7 mouse cellular contexts compared by ENCODE assay signal in the genomic region with DNA sequence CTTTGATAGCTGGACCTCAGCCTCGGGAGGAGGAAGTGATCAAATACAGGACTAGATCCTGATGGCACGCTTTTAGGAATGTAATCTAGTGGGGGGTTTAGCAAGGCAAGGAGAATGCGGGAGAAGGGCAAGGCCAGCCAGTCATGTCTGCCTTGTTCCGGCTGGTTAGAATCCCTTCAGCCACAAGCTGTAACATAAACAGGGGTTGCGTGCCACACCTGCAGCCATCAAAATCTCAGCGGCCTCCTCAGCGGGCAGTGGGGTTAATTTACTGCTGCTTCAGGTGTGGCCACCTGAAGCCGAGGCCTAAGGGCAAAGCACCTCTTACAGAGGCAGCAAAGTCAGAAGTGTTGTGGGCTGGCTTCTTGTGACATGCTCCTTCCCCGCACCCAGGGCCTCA. TPM values are rescaled to one million over a fixed set of nuclear protein-coding genes. Genes with fewer than 3 reads are reported as not detected.
DNase-seq lines count a peak whose midpoint lies in the region; ATAC-seq and TF ChIP-seq lines count a peak whose summit lies in the region.

Gene Ndrg4 (plus strand): TSS at position 350 of the 400 bp plus-strand sequence.

- DNase-seq in thymus, adult 2 months = no peak
- DNase-seq in thymus, postnatal 10 days (ENCODE audit: low spot score in 2 of 2) = no peak
- DNase-seq in forebrain, embryonic 10.5 days (ENCODE audit: extremely low spot score, low spot score) = no peak
- no peak for DNase-seq in midbrain, embryonic 11.5 days (ENCODE audit: low spot score, missing footprints)
- no peak for DNase-seq in ovary, adult 18-20 months (ENCODE audit: low spot score)
- no peak for DNase-seq in cerebellum, adult 18-20 months

- no peaks in the 10 kb centered on the region for H3K36me3 ChIP-seq in thymus, adult 2 months (ENCODE audit: control insufficient read depth, insufficient read depth, low read length)
- H3K36me3 ChIP-seq in forebrain, embryonic 10.5 days (replicated peaks) = no peaks in the 10 kb centered on the region
- H3K36me3 ChIP-seq in hindbrain, embryonic 16.5 days (ENCODE audit: control insufficient read depth, insufficient read depth, low read length) = no peaks in the 10 kb centered on the region
- H3K36me3 ChIP-seq in midbrain, embryonic 11.5 days (ENCODE audit: control insufficient read depth, insufficient read depth, low read length) = no peaks in the 10 kb centered on the region

- no peak for ATAC-seq in hindbrain, embryonic 16.5 days
- ATAC-seq in midbrain, embryonic 11.5 days (ENCODE audit: low FRiP score) = no peak

- H3K27ac ChIP-seq in thymus, adult 2 months (ENCODE audit: control insufficient read depth, insufficient read depth, low read length) = no peak within 1 kb of the TSS
- peak within 1 kb of the TSS; percentile 66 for H3K27ac ChIP-seq in forebrain, embryonic 10.5 days
- H3K27ac ChIP-seq in hindbrain, embryonic 16.5 days (ENCODE audit: low read depth, low read length) = peak within 1 kb of the TSS; percentile 69
- no peak within 1 kb of the TSS for H3K27ac ChIP-seq in midbrain, embryonic 11.5 days (ENCODE audit: low read depth, low read length)

- H3K9me3 ChIP-seq in forebrain, embryonic 10.5 days = no peaks in the 10 kb centered on the region
- no peaks in the 10 kb centered on the region for H3K9me3 ChIP-seq in hindbrain, embryonic 16.5 days (ENCODE audit: control insufficient read depth, low read length)
- no peaks in the 10 kb centered on the region for H3K9me3 ChIP-seq in midbrain, embryonic 11.5 days (ENCODE audit: control insufficient read depth, low read length)

- H3K4me2 ChIP-seq in hindbrain, embryonic 16.5 days (ENCODE audit: low read length) = peak within 1 kb of the TSS; percentile 82
- peak within 1 kb of the TSS; percentile 90 for H3K4me2 ChIP-seq in midbrain, embryonic 11.5 days

- H3K9ac ChIP-seq in hindbrain, embryonic 16.5 days (ENCODE audit: low read depth, low read length) = peak within 1 kb of the TSS; percentile 85
- peak within 1 kb of the TSS; percentile 65 for H3K9ac ChIP-seq in midbrain, embryonic 11.5 days (ENCODE audit: low read length)

- peak within 1 kb of the TSS; percentile 44 for H3K4me3 ChIP-seq in thymus, adult 2 months (ENCODE audit: control insufficient read depth, insufficient read depth, low read length)
- peak within 1 kb of the TSS; percentile 66 for H3K4me3 ChIP-seq in forebrain, embryonic 10.5 days
- H3K4me3 ChIP-seq in hindbrain, embryonic 16.5 days (ENCODE audit: low read length) = peak within 1 kb of the TSS; percentile 73
- peak within 1 kb of the TSS; percentile 53 for H3K4me3 ChIP-seq in midbrain, embryonic 11.5 days (ENCODE audit: low read depth, low read length)

- peaks cover 10% of the 10 kb centered on the region for H3K4me1 ChIP-seq in thymus, adult 2 months (replicated peaks; ENCODE audit: control insufficient read depth, insufficient read depth, low read length)
- H3K4me1 ChIP-seq in forebrain, embryonic 10.5 days = peaks cover 24% of the 10 kb centered on the region
- peaks cover 14% of the 10 kb centered on the region; the same call in 1 of the 2 replicates for H3K4me1 ChIP-seq in hindbrain, embryonic 16.5 days (ENCODE audit: control insufficient read depth, insufficient read depth, low read depth, low read length)
- H3K4me1 ChIP-seq in midbrain, embryonic 11.5 days (ENCODE audit: control insufficient read depth, insufficient read depth, low read length) = peaks cover 12% of the 10 kb centered on the region

- no peak for TF ChIP-seq CTCF in thymus, adult 2 months (IDR thresholded peaks at IDR 0.05; ENCODE audit: borderline replicate concordance, control insufficient read depth, extremely low read depth, insufficient read depth, low read length, poor library complexity)

- peaks cover 7% of the 10 kb centered on the region; the same call in 1 of the 2 replicates for H3K27me3 ChIP-seq in thymus, adult 2 months (ENCODE audit: control insufficient read depth, insufficient read depth, low read length)
- H3K27me3 ChIP-seq in forebrain, embryonic 10.5 days (ENCODE audit: poor library complexity, severe bottlenecking) = peaks cover 90% of the 10 kb centered on the region
- no peaks in the 10 kb centered on the region; the same call in 1 of the 2 replicates for H3K27me3 ChIP-seq in hindbrain, embryonic 16.5 days (replicated peaks; ENCODE audit: control insufficient read depth, insufficient read depth, low read length)
- H3K27me3 ChIP-seq in midbrain, embryonic 11.5 days (ENCODE audit: control insufficient read depth, insufficient read depth, low read length) = peaks cover 42% of the 10 kb centered on the region

- 71% methylated on average over 9 of the region's 9 CpGs for WGBS in thymus, adult 2 months
- 47% methylated on average over 9 of the region's 9 CpGs for WGBS in forebrain, embryonic 10.5 days
- 59% methylated on average over 9 of the region's 9 CpGs for WGBS in hindbrain, embryonic 16.5 days
- 42% methylated on average over 9 of the region's 9 CpGs for WGBS in midbrain, embryonic 11.5 days

- TF ChIP-seq POLR2A in thymus, adult 2 months (IDR thresholded peaks at IDR 0.05; ENCODE audit: control insufficient read depth, extremely low read depth, insufficient read depth, low read length, poor library complexity) = no peak

RNA-seq across cellular contexts. Expression of gene Ndrg4, which starts in this region (rescaled TPM):
- 7.4 and 28.3 TPM in 2 replicates for polyA plus RNA-seq in thymus, adult 2 months (2012; rRNA removed)
- polyA plus RNA-seq in forebrain, embryonic 10.5 days (2016; fragmentation: Nextera tagmentation; extraction: Ambion mirVana) = 14.7 and 16.7 TPM in 2 replicates
- polyA plus RNA-seq in hindbrain, embryonic 16.5 days (2015; fragmentation: Nextera tagmentation; extraction: Ambion mirVana) = 571 and 665 TPM in 2 replicates
- polyA plus RNA-seq in midbrain, embryonic 11.5 days (2014; fragmentation: Nextera tagmentation; extraction: Ambion mirVana) = 45.5 and 46.7 TPM in 2 replicates

Comparison
In these comparisons a context has a peak if more than half of its experiments do, and no peak if none do; other contexts are left out.
1. RNA of gene Ndrg4 (polyA plus RNA-seq): 571 to 665 TPM in hindbrain, embryonic 16.5 days; 45.5 to 46.7 TPM in midbrain, embryonic 11.5 days, 7.4 to 28.3 TPM in thymus, adult 2 months and 14.7 to 16.7 TPM in forebrain, embryonic 10.5 days; every median in the first group is over 10 times any median in the second.
2. H3K27ac ChIP-seq: peak in forebrain, embryonic 10.5 days (single experiment) and hindbrain, embryonic 16.5 days (single experiment); none in thymus, adult 2 months (single experiment) and midbrain, embryonic 11.5 days (single experiment).
3. Peak in every context shown above with its lines, with median percentiles within 50 percentile points of each other: H3K4me3 ChIP-seq.